Mouse (Mus musculus): ENCODE results near the gene Tmem170. TPM values are rescaled to one million over a fixed set of nuclear protein-coding genes. Genes with fewer than 3 reads are reported as not detected.
"Not testable (repeated sequence)": the region's sequence is repeated elsewhere in the genome, so short reads cannot be mapped to it uniquely, and the experiment has no call there.

The Tmem170 gene
- total RNA-seq, 2 experiments from 2014 or later = 4.0 to 4.8 TPM

GRCm38 (mm10) chr8:111877711-111878110 is 1.2 kb upstream of the Tmem170 start:
- no peak for DNase-seq (ENCODE audit: low spot score in 2 of 2)

- DNase-seq (ENCODE audit: low spot score in 2 of 2) = no peak
Measured at GRCm38 (mm10) chr8:111875758-111876157, 792 bp downstream of the Tmem170 start.

GRCm38 (mm10) chr8:111871278-111871677 is 5.3 kb downstream of the Tmem170 start:
- DNase-seq (ENCODE audit: low spot score in 2 of 2) = no peak

GRCm38 (mm10) chr8:111870379-111870778 is 6.2 kb downstream of the Tmem170 start:
- DNase-seq (ENCODE audit: low spot score in 2 of 2) = no peak

- no peak for DNase-seq (ENCODE audit: low spot score in 2 of 2)
Measured at GRCm38 (mm10) chr8:111868664-111869063, 7.9 kb downstream of the Tmem170 start.

- peak in 1 of 2 experiments; percentile 27 for DNase-seq (ENCODE audit: low spot score in 2 of 2)
Measured at GRCm38 (mm10) chr8:111865857-111866256, 10.7 kb downstream of the Tmem170 start.

GRCm38 (mm10) chr8:111865130-111865852 is 11.3 kb downstream of the Tmem170 start:
- no peak for DNase-seq (ENCODE audit: low spot score in 2 of 2)

GRCm38 (mm10) chr8:111864648-111865047 is 11.9 kb downstream of the Tmem170 start:
- no peak for DNase-seq (ENCODE audit: low spot score in 2 of 2)

GRCm38 (mm10) chr8:111863280-111863679 is 13.3 kb downstream of the Tmem170 start:
- no peak for DNase-seq (ENCODE audit: low spot score in 2 of 2)

- DNase-seq (ENCODE audit: low spot score in 2 of 2) = no peak
Measured at GRCm38 (mm10) chr8:111855977-111856376, 20.6 kb downstream of the Tmem170 start.

GRCm38 (mm10) chr8:111853861-111854501 is 22.6 kb downstream of the Tmem170 start, which contains the start of gene Cfdp1:
Gene Cfdp1, minus strand, starts transcription at chr8:111854291.
- peak; percentile 94 to 98 for DNase-seq (ENCODE audit: low spot score in 2 of 2)

GRCm38 (mm10) chr8:111853219-111853618 is 23.3 kb downstream of the Tmem170 start:
- DNase-seq (ENCODE audit: low spot score in 2 of 2) = not testable (repeated sequence)

- DNase-seq (ENCODE audit: low spot score in 2 of 2) = no peak
Measured at GRCm38 (mm10) chr8:111846746-111847145, 29.8 kb downstream of the Tmem170 start.

- DNase-seq (ENCODE audit: low spot score in 2 of 2) = no peak
Measured at GRCm38 (mm10) chr8:111835540-111835939, 41.0 kb downstream of the Tmem170 start.

GRCm38 (mm10) chr8:111834011-111834410 is 42.5 kb downstream of the Tmem170 start:
- DNase-seq (ENCODE audit: low spot score in 2 of 2) = no peak

GRCm38 (mm10) chr8:111832983-111833382 is 43.6 kb downstream of the Tmem170 start:
- DNase-seq (ENCODE audit: low spot score in 2 of 2) = no peak

- no peak for DNase-seq (ENCODE audit: low spot score in 2 of 2)
Measured at GRCm38 (mm10) chr8:111831996-111832395, 44.6 kb downstream of the Tmem170 start.

- DNase-seq (ENCODE audit: low spot score in 2 of 2) = no peak
Measured at GRCm38 (mm10) chr8:111828595-111828994, 48.0 kb downstream of the Tmem170 start.

- no peak for DNase-seq (ENCODE audit: low spot score in 2 of 2)
Measured at GRCm38 (mm10) chr8:111825219-111825618, 51.3 kb downstream of the Tmem170 start.

GRCm38 (mm10) chr8:111824334-111824733 is 52.2 kb downstream of the Tmem170 start:
- DNase-seq (ENCODE audit: low spot score in 2 of 2) = no peak

- DNase-seq (ENCODE audit: low spot score in 2 of 2) = no peak
Measured at GRCm38 (mm10) chr8:111821199-111821598, 55.4 kb downstream of the Tmem170 start.

GRCm38 (mm10) chr8:111820691-111821090 is 55.9 kb downstream of the Tmem170 start:
- no peak for DNase-seq (ENCODE audit: low spot score in 2 of 2)

GRCm38 (mm10) chr8:111820018-111820417 is 56.5 kb downstream of the Tmem170 start:
- no peak for DNase-seq (ENCODE audit: low spot score in 2 of 2)

Data from layer of hippocampus, adult 18-20 months (tissue).